Mouse (Mus musculus) CH12.LX (cell line): ENCODE data around the gene Klra17. TPM values are rescaled to one million over a fixed set of nuclear protein-coding genes. Genes with fewer than 3 reads are reported as not detected.
"Not testable (repeated sequence)": the region's sequence is repeated elsewhere in the genome, so short reads cannot be mapped to it uniquely, and the experiment has no call there.

Source experiments
- DNase-seq: peaks from one replicate; pipeline ENCODE4 v3.0.0-alpha.2; 2013; ENCODE audit errors: extremely low read depth
- H3K27ac ChIP-seq: 2 replicates; pipeline ENCODE4 v1.5.1; 2012; ENCODE audit warnings: low read depth, mild to moderate bottlenecking, control low read depth, moderate library complexity; ENCODE audit not compliant: insufficient read depth
- H3K27me3 ChIP-seq: replicated peaks from 2 replicates; pipeline ENCODE3; 2012; ENCODE audit warnings: inconsistent platforms
- H3K36me3 ChIP-seq, 2 experiments: replicated peaks in 1 of 2; 2 replicates each; pipeline versions ENCODE3 to v1.6.1; 2012; ENCODE audit warnings: inconsistent platforms in 1 of 2, low read length in 1 of 2, mild to moderate bottlenecking in 1 of 2, mixed read lengths in 1 of 2, moderate library complexity in 1 of 2; ENCODE audit not compliant: control insufficient read depth in 1 of 2, insufficient read depth in 1 of 2
- H3K4me1 ChIP-seq, 2 experiments: 2 replicates each; pipeline ENCODE4 v1.6.1; 2012; ENCODE audit warnings: inconsistent platforms in 1 of 2, moderate library complexity in 1 of 2; ENCODE audit not compliant: insufficient read depth in 2 of 2, control insufficient read depth in 1 of 2
- H3K4me2 ChIP-seq: 2 replicates; pipeline ENCODE4 v1.6.1; 2012; ENCODE audit warnings: low read depth, mild to moderate bottlenecking, control low read depth; ENCODE audit not compliant: poor library complexity, insufficient read depth, severe bottlenecking
- H3K4me3 ChIP-seq, 3 experiments: fragments of 150-350 bp in 1 of 3; sonication (generic) in 1 of 3; replicated peaks in 1 of 3; 2 replicates each; pipeline versions ENCODE3 to v1.5.1; 2011 to 2012; ENCODE audit warnings: low read depth in 2 of 3, low read length in 2 of 3, mild to moderate bottlenecking in 2 of 3, moderate library complexity in 2 of 3, control low read depth in 1 of 3, improper control_type of control experiment in 1 of 3, inconsistent platforms in 1 of 3, mixed read lengths in 1 of 3; ENCODE audit not compliant: poor library complexity in 1 of 3
- H3K79me2 ChIP-seq: replicated peaks from 2 replicates; pipeline ENCODE4 v1.6.1; 2012; ENCODE audit warnings: mild to moderate bottlenecking, moderate library complexity; ENCODE audit not compliant: control insufficient read depth, poor library complexity, insufficient read depth, severe bottlenecking; ENCODE audit errors: extremely low read depth
- H3K9ac ChIP-seq: 2 replicates; pipeline ENCODE4 v1.6.1; 2012; ENCODE audit warnings: low read depth, mild to moderate bottlenecking, control low read depth, moderate library complexity; ENCODE audit not compliant: insufficient read depth
- H3K9me3 ChIP-seq: replicated peaks from 2 replicates; pipeline ENCODE3; 2012; ENCODE audit warnings: low read length, inconsistent platforms, mixed read lengths
- BHLHE40 ChIP-seq: IDR thresholded peaks from 2 replicates; pipeline ENCODE4 v1.6.1; 2011; ENCODE audit warnings: mild to moderate bottlenecking, low read depth, low read length, improper control_type of control experiment
- CHD2 ChIP-seq: IDR thresholded peaks from 2 replicates; pipeline ENCODE4 v1.6.1; 2011; ENCODE audit warnings: low read length, improper control_type of control experiment
- ETS1 ChIP-seq: conservative IDR thresholded peaks from 2 replicates; pipeline ENCODE4 v1.6.1; 2012; ENCODE audit warnings: low read depth, mild to moderate bottlenecking, inconsistent platforms, low read length, improper control_type of control experiment, moderate library complexity
- GABPA ChIP-seq: IDR thresholded peaks from 2 replicates; pipeline ENCODE4 v1.6.1; 2012; ENCODE audit warnings: low read depth, low read length, improper control_type of control experiment, inconsistent platforms; ENCODE audit not compliant: insufficient replicate concordance
- HCFC1 ChIP-seq: IDR thresholded peaks from 2 replicates; pipeline ENCODE4 v1.6.1; 2012; ENCODE audit warnings: low read depth, mild to moderate bottlenecking, inconsistent platforms, low read length, improper control_type of control experiment
- IRF4 ChIP-seq: IDR thresholded peaks from 2 replicates; pipeline ENCODE4 v1.6.1; 2014; ENCODE audit warnings: low read depth, mild to moderate bottlenecking, inconsistent platforms, low read length, improper control_type of control experiment
- MAFK ChIP-seq: IDR thresholded peaks from 2 replicates; pipeline ENCODE4 v1.6.1; 2011; ENCODE audit warnings: low read length, improper control_type of control experiment; ENCODE audit not compliant: insufficient replicate concordance
- MAZ ChIP-seq: IDR thresholded peaks from 2 replicates; pipeline ENCODE4 v1.6.1; 2012; ENCODE audit warnings: low read depth, mild to moderate bottlenecking, inconsistent platforms, low read length, improper control_type of control experiment, moderate library complexity
- MEF2A ChIP-seq: IDR thresholded peaks from 2 replicates; pipeline ENCODE4 v1.6.1; 2014; ENCODE audit warnings: low read depth, mild to moderate bottlenecking, inconsistent platforms, low read length, improper control_type of control experiment, borderline replicate concordance
- MXI1 ChIP-seq: IDR thresholded peaks from 2 replicates; pipeline ENCODE4 v1.6.1; 2011; ENCODE audit warnings: mild to moderate bottlenecking, low read depth, low read length, improper control_type of control experiment
- MYC ChIP-seq: IDR thresholded peaks from 2 replicates; pipeline ENCODE4 v1.6.1; 2011; ENCODE audit warnings: low read depth, mild to moderate bottlenecking, improper control_type of control experiment, low read length
- NRF1 ChIP-seq: IDR thresholded peaks from 2 replicates; pipeline ENCODE4 v1.6.1; 2014; ENCODE audit warnings: low read depth, mild to moderate bottlenecking, inconsistent platforms, low read length, improper control_type of control experiment, moderate library complexity
- PAX5 ChIP-seq: IDR thresholded peaks from 2 replicates; pipeline ENCODE4 v1.6.1; 2012; ENCODE audit warnings: low read length, inconsistent platforms, mixed read lengths
- POLR2AphosphoS2 ChIP-seq: IDR thresholded peaks from 2 replicates; pipeline ENCODE4 v1.6.1; 2011; ENCODE audit warnings: low read depth, low read length, improper control_type of control experiment
- RCOR1 ChIP-seq: conservative IDR thresholded peaks from 2 replicates; pipeline ENCODE4 v1.6.1; 2012; ENCODE audit warnings: low read depth, mild to moderate bottlenecking, inconsistent platforms, low read length, improper control_type of control experiment
- TBP ChIP-seq: conservative IDR thresholded peaks from 2 replicates; pipeline ENCODE4 v1.6.1; 2011; ENCODE audit warnings: low read depth, low read length, improper control_type of control experiment
- USF1 ChIP-seq: IDR thresholded peaks from 2 replicates; pipeline ENCODE4 v1.6.1; 2014; ENCODE audit warnings: low read depth, mild to moderate bottlenecking, inconsistent platforms, low read length, improper control_type of control experiment
- USF2 ChIP-seq: conservative IDR thresholded peaks from 2 replicates; pipeline ENCODE4 v1.6.1; 2011; ENCODE audit warnings: low read depth, low read length, improper control_type of control experiment
- ZKSCAN1 ChIP-seq: IDR thresholded peaks from 2 replicates; pipeline ENCODE4 v1.6.1; 2012; ENCODE audit warnings: low read depth, inconsistent platforms, low read length, improper control_type of control experiment, borderline replicate concordance
- ZMIZ1 ChIP-seq: IDR thresholded peaks from 2 replicates; pipeline ENCODE4 v1.6.1; 2012; ENCODE audit warnings: low read depth, mild to moderate bottlenecking, inconsistent platforms, low read length, improper control_type of control experiment
- dilution Hi-C: fragments of 300-500 bp; cut with MboI; formaldehyde crosslinking; loops from 2 replicates; pipeline ENCODE4 v1.14.3; 2020; ENCODE audit warnings: low sequenced_read_pairs; ENCODE audit not compliant: extremely low pct_unique_long_range_greater_than_20kb, extremely low pct_ligation_motif_present
- in situ Hi-C: fragments of 300-500 bp; cut with MboI; formaldehyde crosslinking; loops from 3 replicates; pipeline ENCODE4 v1.14.3; 2019; ENCODE audit warnings: low sequenced_read_pairs, low pct_ligation_motif_present, low pct_unique_long_range_greater_than_20kb, mixed read lengths
- polyA plus RNA-seq: library from polyadenylated mRNA; unstranded; fragments of >175 nt; gene quantifications from 2 replicates; pipeline ENCODE4 v1.2.1, GENCODE M21; 2012; ENCODE audit warnings: low read depth; ENCODE audit not compliant: insufficient read length
- total RNA-seq, 2 experiments: library from RNA; depleted of rRNA; stranded (reverse); fragments of 300-350 nt in 1 of 2; fragments of >200 nt in 1 of 2; gene quantifications; 2 replicates each; pipeline ENCODE4 v1.2.3; 2012 to 2014

Gene Klra17
- not detected in 2 replicates for total RNA-seq (2012; rRNA removed)
- not detected in 2 replicates for total RNA-seq (2014; rRNA removed)
- polyA plus RNA-seq, result not detected in 2 replicates

DNA sequence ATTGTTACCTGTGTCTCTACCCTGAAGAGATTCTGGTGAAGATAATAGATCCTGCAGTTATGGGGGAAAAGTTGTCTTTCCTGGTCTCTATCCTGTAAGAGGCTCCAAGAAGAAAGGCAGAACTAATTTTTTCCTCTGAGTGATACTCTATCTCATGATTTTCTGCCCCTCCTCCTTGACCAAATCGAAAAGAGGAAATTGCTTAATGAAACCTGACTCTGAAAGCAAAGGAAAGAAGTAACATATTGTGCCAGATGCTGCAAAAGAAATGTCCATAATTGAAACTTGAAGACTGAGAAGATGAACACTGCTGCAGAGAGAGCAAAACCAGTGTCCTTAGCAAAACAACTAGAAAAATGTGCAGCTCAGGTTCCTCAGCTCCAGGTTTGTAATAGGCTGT is at the start of gene Klra17:
Gene Klra17 (minus strand): TSS at position 124 of the 400 bp plus-strand sequence.
- no peaks in the 10 kb centered on the region for H3K4me1 ChIP-seq
- no peak within 1 kb of the TSS for H3K4me3 ChIP-seq
- no peak within 1 kb of the TSS for H3K27ac ChIP-seq
- no peak within 1 kb of the TSS for H3K9ac ChIP-seq
- DNase-seq, result peak; percentile 0
- dilution Hi-C loops, result no loop called here
- H3K4me2 ChIP-seq, result no peak within 1 kb of the TSS
- H3K79me2 ChIP-seq, result no peaks in the 10 kb centered on the region
- no peak for TF ChIP-seq IRF4
- no peak for TF ChIP-seq ZKSCAN1
- TF ChIP-seq MXI1, result no peak
- TF ChIP-seq USF1, result no peak
- no peak for TF ChIP-seq NRF1
- TF ChIP-seq GABPA, result no peak
- TF ChIP-seq HCFC1, result no peak
- TF ChIP-seq BHLHE40, result no peak
- in situ Hi-C loops, result no loop called here
- no peaks in the 10 kb centered on the region for H3K9me3 ChIP-seq
- H3K27me3 ChIP-seq, result no peaks in the 10 kb centered on the region
- no peaks in the 10 kb centered on the region for H3K36me3 ChIP-seq

DNA sequence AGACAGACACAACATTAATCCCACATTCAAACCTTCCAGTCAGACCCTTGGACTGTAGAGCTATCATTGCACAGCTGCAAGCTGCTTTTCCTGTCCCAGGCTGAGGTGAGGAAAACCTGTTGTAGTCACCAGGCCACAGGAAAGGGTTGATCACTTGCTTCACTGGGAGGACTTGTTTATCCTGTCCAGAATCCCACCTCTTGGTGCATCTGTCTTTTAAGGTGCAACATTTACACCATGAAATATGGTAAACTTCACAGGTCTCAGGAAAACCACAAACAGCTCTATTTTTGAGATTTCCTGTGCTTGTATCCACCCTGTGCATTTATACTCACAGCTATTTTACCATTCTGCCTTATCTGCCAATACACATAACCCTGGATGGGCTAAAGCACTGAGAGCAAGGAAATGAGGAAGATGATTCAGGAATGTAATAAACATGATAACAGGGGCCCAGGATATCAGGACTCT is 41.0 kb upstream of the Klra17 start, which contains the start of gene Klra5:
Gene Klra5 (minus strand): TSS at position 175 of the 471 bp plus-strand sequence.
- dilution Hi-C loops, H3K27ac ChIP-seq, H3K36me3 ChIP-seq, H3K9ac ChIP-seq, H3K9me3 ChIP-seq, H3K4me1 ChIP-seq, H3K4me2 ChIP-seq, H3K79me2 ChIP-seq, DNase-seq, H3K27me3 ChIP-seq, in situ Hi-C loops, H3K4me3 ChIP-seq: not testable (repeated sequence)

GRCm38 (mm10) chr6:129916996-129917395 is 40.5 kb upstream of the Klra17 start:
- no peaks in the 10 kb centered on the region for H3K79me2 ChIP-seq
- H3K4me1 ChIP-seq, result no peaks in the 10 kb centered on the region
- dilution Hi-C loops, result no loop called here
- TF ChIP-seq MEF2A (no peak), PAX5 (no peak), CHD2 (no peak), TBP (no peak), MYC (no peak), HCFC1 (no peak), ZMIZ1 (no peak), RCOR1 (no peak), POLR2AphosphoS2 (no peak), MAFK (no peak), ETS1 (no peak), IRF4 (no peak), USF1 (no peak), MAZ (no peak), USF2 (no peak)
- H3K27me3 ChIP-seq, result no peaks in the 10 kb centered on the region
- no peak overlapping the region for H3K4me2 ChIP-seq
- no peak overlapping the region for H3K27ac ChIP-seq
- in situ Hi-C loops, result no loop called here
- H3K4me3 ChIP-seq, result no peak overlapping the region
- H3K9me3 ChIP-seq, result no peaks in the 10 kb centered on the region
- no peak for DNase-seq
- no peaks in the 10 kb centered on the region for H3K36me3 ChIP-seq
- no peak overlapping the region for H3K9ac ChIP-seq
